Mouse (Mus musculus): Measurements from ENCODE around the gene Tet2. TPM values are rescaled to one million over a fixed set of nuclear protein-coding genes. Genes with fewer than 3 reads are reported as not detected.

The Tet2 gene
- polyA plus RNA-seq, 1 experiment: 84.9 TPM

DNA sequence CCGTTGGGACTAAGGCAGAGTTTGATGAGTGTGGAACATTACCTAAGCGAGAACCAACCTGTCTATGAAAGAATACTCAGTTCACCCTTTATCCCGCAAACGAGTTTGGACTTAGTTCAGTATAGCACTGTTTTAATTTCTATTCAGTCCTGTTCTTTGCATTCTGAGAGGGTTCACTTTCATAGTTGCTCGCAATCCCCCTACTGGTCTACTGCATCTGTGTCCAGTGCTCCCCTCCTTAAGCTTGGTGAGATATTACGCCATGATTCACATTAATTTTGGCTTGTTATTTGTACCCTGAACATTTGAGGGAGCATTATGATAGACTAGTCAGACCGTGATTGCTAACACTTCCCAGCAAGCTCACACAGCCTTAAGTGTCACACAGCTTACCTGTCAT is 76.1 kb downstream of the Tet2 start:
- Histone ChIP-seq H3K4me3 (ENCODE audit: insufficient read depth, low read length) (no peak overlapping the region), H3K4me1 (ENCODE audit: control insufficient read depth, insufficient read depth, low read length) (peaks cover 3% of the 10 kb centered on the region), H3K27ac (ENCODE audit: insufficient read depth, low read depth, low read length) (no peak overlapping the region)
- TF ChIP-seq CTCF (IDR thresholded peaks at IDR 0.05; ENCODE audit: low read depth, low read length) (no peak), POLR2A (IDR thresholded peaks at IDR 0.05; ENCODE audit: borderline replicate concordance, low read depth, low read length) (no peak)

DNA sequence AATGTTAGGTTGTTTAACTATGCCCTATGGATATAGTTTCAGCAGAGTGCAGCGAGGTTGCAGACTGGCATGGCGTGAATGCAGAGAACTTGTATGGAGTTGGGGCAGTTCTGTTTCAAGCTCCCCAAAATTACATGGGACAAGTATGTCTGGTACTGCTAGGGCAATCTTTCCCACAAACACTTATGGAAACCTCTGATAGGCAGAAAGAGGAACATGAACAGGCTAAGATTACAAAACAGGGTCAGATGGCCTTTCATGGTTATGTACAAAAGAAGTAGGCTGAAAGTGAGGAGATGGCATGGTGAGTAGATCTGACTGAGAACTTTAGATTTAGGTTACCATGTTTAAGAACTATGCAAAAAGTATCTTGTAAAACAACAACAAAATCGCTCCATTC is 81.7 kb downstream of the Tet2 start:
- Histone ChIP-seq H3K27ac (ENCODE audit: insufficient read depth, low read depth, low read length) (no peak overlapping the region), H3K4me3 (ENCODE audit: insufficient read depth, low read length) (no peak overlapping the region), H3K4me1 (ENCODE audit: control insufficient read depth, insufficient read depth, low read length) (peaks cover 7% of the 10 kb centered on the region)
- TF ChIP-seq CTCF (IDR thresholded peaks at IDR 0.05; ENCODE audit: low read depth, low read length) (no peak), POLR2A (IDR thresholded peaks at IDR 0.05; ENCODE audit: borderline replicate concordance, low read depth, low read length) (no peak)

GRCm38 (mm10) chr3:133462485-133462884 is 82.5 kb downstream of the Tet2 start:
- no peak for TF ChIP-seq POLR2A (IDR thresholded peaks at IDR 0.05; ENCODE audit: borderline replicate concordance, low read depth, low read length)
- no peak for TF ChIP-seq CTCF (IDR thresholded peaks at IDR 0.05; ENCODE audit: low read depth, low read length)
- Histone ChIP-seq H3K4me1 (ENCODE audit: control insufficient read depth, insufficient read depth, low read length) (peaks cover 7% of the 10 kb centered on the region), H3K4me3 (ENCODE audit: insufficient read depth, low read length) (no peak overlapping the region), H3K27ac (ENCODE audit: insufficient read depth, low read depth, low read length) (no peak overlapping the region)

- no peak overlapping the region for H3K27ac ChIP-seq (ENCODE audit: insufficient read depth, low read depth, low read length)
- TF ChIP-seq CTCF (IDR thresholded peaks at IDR 0.05; ENCODE audit: low read depth, low read length) (no peak), POLR2A (IDR thresholded peaks at IDR 0.05; ENCODE audit: borderline replicate concordance, low read depth, low read length) (no peak)
- no peak overlapping the region for H3K4me3 ChIP-seq (ENCODE audit: insufficient read depth, low read length)
- peaks cover 7% of the 10 kb centered on the region for H3K4me1 ChIP-seq (ENCODE audit: control insufficient read depth, insufficient read depth, low read length)
Observed at GRCm38 (mm10) chr3:133462059-133462458, 82.9 kb downstream of the Tet2 start.

DNA sequence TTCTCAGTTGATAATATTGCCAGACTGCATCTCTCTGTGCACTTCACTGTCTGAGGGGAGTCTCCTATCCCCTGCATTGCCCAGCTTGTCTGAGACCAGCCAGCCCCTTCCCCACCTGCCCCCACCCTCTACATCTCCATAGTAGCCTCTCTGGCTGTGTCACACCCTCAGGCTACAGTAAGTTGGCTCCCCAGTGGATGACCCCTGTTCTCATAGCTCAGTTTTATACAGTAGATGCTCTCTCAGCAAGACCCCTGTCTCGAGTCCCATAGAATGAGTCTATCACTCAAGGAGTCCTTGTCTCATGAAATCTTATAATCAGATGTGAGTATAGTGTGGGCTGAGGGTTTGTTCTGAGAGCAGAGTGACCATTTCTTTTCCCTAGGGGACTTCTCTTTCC is 85.8 kb downstream of the Tet2 start:
- Histone ChIP-seq H3K4me3 (ENCODE audit: insufficient read depth, low read length) (no peak overlapping the region), H3K27ac (ENCODE audit: insufficient read depth, low read depth, low read length) (no peak overlapping the region), H3K4me1 (ENCODE audit: control insufficient read depth, insufficient read depth, low read length) (peaks cover 7% of the 10 kb centered on the region)
- TF ChIP-seq POLR2A (IDR thresholded peaks at IDR 0.05; ENCODE audit: borderline replicate concordance, low read depth, low read length) (no peak), CTCF (IDR thresholded peaks at IDR 0.05; ENCODE audit: low read depth, low read length) (no peak)

- no peak for TF ChIP-seq POLR2A (IDR thresholded peaks at IDR 0.05; ENCODE audit: borderline replicate concordance, low read depth, low read length)
- no peak for TF ChIP-seq CTCF (IDR thresholded peaks at IDR 0.05; ENCODE audit: low read depth, low read length)
- Histone ChIP-seq H3K27ac (ENCODE audit: insufficient read depth, low read depth, low read length) (no peak overlapping the region), H3K4me1 (ENCODE audit: control insufficient read depth, insufficient read depth, low read length) (no peaks in the 10 kb centered on the region), H3K4me3 (ENCODE audit: insufficient read depth, low read length) (no peak overlapping the region)
Observed at GRCm38 (mm10) chr3:133453896-133454295, 91.0 kb downstream of the Tet2 start.

- TF ChIP-seq CTCF (IDR thresholded peaks at IDR 0.05; ENCODE audit: low read depth, low read length) (no peak), POLR2A (IDR thresholded peaks at IDR 0.05; ENCODE audit: borderline replicate concordance, low read depth, low read length) (no peak)
- no peak overlapping the region for H3K4me3 ChIP-seq (ENCODE audit: insufficient read depth, low read length)
- H3K4me1 ChIP-seq (ENCODE audit: control insufficient read depth, insufficient read depth, low read length): no peaks in the 10 kb centered on the region
- H3K27ac ChIP-seq (ENCODE audit: insufficient read depth, low read depth, low read length): no peak overlapping the region
Observed at GRCm38 (mm10) chr3:133436919-133437320, 108.0 kb downstream of the Tet2 start.

DNA sequence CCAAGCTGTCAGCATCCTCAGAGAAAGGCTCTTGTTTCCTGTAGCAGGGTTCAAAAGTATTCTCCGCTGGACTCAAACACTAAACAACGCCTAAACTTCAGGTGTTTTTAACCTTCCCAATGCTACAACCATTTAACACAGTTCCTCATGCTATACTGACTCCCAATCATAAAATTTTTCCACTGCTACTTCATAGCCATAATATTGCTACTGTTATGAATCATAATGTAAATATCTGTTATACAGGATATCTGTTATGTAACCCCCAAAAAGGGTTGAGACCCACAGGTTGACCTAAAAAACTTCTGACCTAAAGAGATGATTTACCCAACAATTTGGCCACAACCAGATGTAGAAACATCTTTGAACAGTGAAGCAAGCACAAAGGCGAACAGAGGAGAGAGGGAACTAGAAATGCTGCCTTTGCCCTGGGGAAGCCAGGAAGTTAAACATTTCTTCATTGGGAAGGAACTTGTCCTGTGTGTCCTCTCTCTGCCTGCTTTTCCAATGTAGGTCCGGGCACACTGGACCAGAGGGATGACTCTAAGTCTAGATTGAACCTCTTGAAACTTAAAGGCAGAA is 108.6 kb downstream of the Tet2 start:
- no peak for TF ChIP-seq POLR2A (IDR thresholded peaks at IDR 0.05; ENCODE audit: borderline replicate concordance, low read depth, low read length)
- no peak for TF ChIP-seq CTCF (IDR thresholded peaks at IDR 0.05; ENCODE audit: low read depth, low read length)
- Histone ChIP-seq H3K27ac (ENCODE audit: insufficient read depth, low read depth, low read length) (no peak overlapping the region), H3K4me1 (ENCODE audit: control insufficient read depth, insufficient read depth, low read length) (no peaks in the 10 kb centered on the region), H3K4me3 (ENCODE audit: insufficient read depth, low read length) (no peak overlapping the region)

DNA sequence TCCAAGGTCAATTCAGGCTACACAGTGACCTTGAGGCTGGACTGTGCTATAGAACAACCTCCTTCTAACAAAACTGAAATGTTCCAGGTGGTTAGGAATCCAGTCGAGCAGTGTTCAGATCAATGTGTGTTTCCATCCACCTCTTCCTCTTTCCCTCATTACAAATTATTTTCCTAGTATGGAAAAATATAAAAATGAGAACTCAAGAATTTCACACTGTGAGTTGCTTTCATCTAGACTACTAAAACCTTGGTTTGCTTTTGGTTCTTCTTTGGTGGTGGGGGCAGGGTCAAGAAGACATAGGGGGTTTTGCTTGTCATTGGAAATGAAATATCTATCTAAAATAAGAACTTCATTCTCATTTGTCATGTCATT is 109.2 kb downstream of the Tet2 start:
- Histone ChIP-seq H3K4me1 (ENCODE audit: control insufficient read depth, insufficient read depth, low read length) (no peaks in the 10 kb centered on the region), H3K27ac (ENCODE audit: insufficient read depth, low read depth, low read length) (no peak overlapping the region), H3K4me3 (ENCODE audit: insufficient read depth, low read length) (no peak overlapping the region)
- TF ChIP-seq POLR2A (IDR thresholded peaks at IDR 0.05; ENCODE audit: borderline replicate concordance, low read depth, low read length) (no peak), CTCF (IDR thresholded peaks at IDR 0.05; ENCODE audit: low read depth, low read length) (no peak)

DNA sequence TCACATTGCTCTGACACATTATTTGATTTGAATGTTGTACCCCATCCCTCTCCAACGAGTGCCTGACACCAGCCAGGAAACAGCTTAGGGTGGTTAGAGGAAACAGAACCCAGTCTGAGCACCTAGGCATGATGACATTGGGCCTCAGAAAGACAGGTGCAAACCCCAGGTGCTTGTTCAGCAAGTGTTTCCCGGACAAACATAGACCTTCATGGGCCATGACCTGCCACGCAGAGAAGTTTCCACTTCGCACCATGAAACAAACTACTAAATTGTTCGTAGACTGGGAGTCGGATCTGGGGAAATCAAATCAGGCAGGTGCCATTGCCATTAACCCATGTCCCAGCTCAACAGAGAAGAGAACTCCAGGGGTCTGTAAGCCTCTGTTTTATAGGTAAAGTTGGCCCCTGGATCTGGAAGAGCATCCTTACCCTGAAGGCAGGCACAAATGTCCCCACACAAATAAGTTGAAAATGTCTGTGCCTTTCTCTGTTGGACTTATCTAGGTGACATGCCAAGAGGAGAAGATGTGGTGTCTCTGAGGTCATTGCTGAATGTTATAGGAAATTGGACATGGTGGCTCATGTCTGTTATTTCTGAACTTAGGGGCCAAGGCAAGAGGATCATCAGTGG is 109.7 kb downstream of the Tet2 start:
- Histone ChIP-seq H3K27ac (ENCODE audit: insufficient read depth, low read depth, low read length) (no peak overlapping the region), H3K4me3 (ENCODE audit: insufficient read depth, low read length) (no peak overlapping the region), H3K4me1 (ENCODE audit: control insufficient read depth, insufficient read depth, low read length) (no peaks in the 10 kb centered on the region)
- TF ChIP-seq POLR2A (IDR thresholded peaks at IDR 0.05; ENCODE audit: borderline replicate concordance, low read depth, low read length) (no peak), CTCF (IDR thresholded peaks at IDR 0.05; ENCODE audit: low read depth, low read length) (no peak)

Measured in bone marrow macrophage, adult 2 months (primary cell).